Comparison of ENCODE assay signal across 20 mouse cellular contexts in genomic region chr10:120406038-120406437, GRCm38 (mm10).
"Had no signal": no experiment of that assay in that cellular context is flagged by ENCODE, and none has a peak within 500 bp of the region (broad histone marks: within the 10 kb centered on the region; RNA-seq: fewer than 3 reads in every experiment).

No protein-coding gene starts in this region.

- DNase-seq: kidney, adult 18-20 months; kidney, postnatal 25 days; layer of hippocampus, postnatal 36 days; liver, embryonic 13.5 days; lung, adult 2 months; lung, postnatal 14 days; lung, postnatal 4 days; right cerebral cortex, adult 18-20 months; right cerebral cortex, postnatal 14 days; spleen, adult 18-20 months; thymus, adult 2 months; thymus, postnatal 14 days; thymus, postnatal 4 days had no signal

- H3K9ac ChIP-seq: liver, embryonic 13.5 days; midbrain, embryonic 12.5 days; neural tube, embryonic 13.5 days; stomach, embryonic 15.5 days had no signal

- H3K4me3 ChIP-seq: left cerebral cortex, adult 2 months; liver, embryonic 13.5 days; midbrain, embryonic 12.5 days; myocyte; neural tube, embryonic 13.5 days; stomach, embryonic 15.5 days had no signal

- H3K9me3 ChIP-seq: liver, embryonic 13.5 days; midbrain, embryonic 12.5 days; neural tube, embryonic 13.5 days; stomach, embryonic 15.5 days had no signal

- ATAC-seq: midbrain, embryonic 16.5 days had no signal

- H3K27me3 ChIP-seq: liver, embryonic 13.5 days; midbrain, embryonic 12.5 days; stomach, embryonic 15.5 days had no signal

- H3K36me3 ChIP-seq: midbrain, embryonic 12.5 days; neural tube, embryonic 13.5 days; stomach, embryonic 15.5 days had no signal

- H3K27ac ChIP-seq: kidney, postnatal 0 days; left cerebral cortex, adult 2 months; liver, embryonic 13.5 days; midbrain, embryonic 12.5 days; neural tube, embryonic 13.5 days; stomach, embryonic 15.5 days had no signal

- H3K4me2 ChIP-seq: liver, embryonic 13.5 days; midbrain, embryonic 12.5 days; neural tube, embryonic 13.5 days; stomach, embryonic 15.5 days had no signal
